Mouse (Mus musculus) adrenal gland, adult 8-10 months (tissue): ENCODE data around the gene Rpl10a. TPM values are rescaled to one million over a fixed set of nuclear protein-coding genes. Genes with fewer than 3 reads are reported as not detected.
"Not testable (repeated sequence)": the region's sequence is repeated elsewhere in the genome, so short reads cannot be mapped to it uniquely, and the experiment has no call there.

Experiments used
- DNase-seq: peaks from one replicate; pipeline ENCODE4 v3.0.0; 2022
- total RNA-seq, 4 experiments: library from RNA; stranded (reverse); gene quantifications; 2 replicates each; pipeline ENCODE4 v1.2.4; 2022

Gene Rpl10a
- total RNA-seq, 4 experiments from 2014 or later, result 742 to 804 (median 775) TPM

DNA sequence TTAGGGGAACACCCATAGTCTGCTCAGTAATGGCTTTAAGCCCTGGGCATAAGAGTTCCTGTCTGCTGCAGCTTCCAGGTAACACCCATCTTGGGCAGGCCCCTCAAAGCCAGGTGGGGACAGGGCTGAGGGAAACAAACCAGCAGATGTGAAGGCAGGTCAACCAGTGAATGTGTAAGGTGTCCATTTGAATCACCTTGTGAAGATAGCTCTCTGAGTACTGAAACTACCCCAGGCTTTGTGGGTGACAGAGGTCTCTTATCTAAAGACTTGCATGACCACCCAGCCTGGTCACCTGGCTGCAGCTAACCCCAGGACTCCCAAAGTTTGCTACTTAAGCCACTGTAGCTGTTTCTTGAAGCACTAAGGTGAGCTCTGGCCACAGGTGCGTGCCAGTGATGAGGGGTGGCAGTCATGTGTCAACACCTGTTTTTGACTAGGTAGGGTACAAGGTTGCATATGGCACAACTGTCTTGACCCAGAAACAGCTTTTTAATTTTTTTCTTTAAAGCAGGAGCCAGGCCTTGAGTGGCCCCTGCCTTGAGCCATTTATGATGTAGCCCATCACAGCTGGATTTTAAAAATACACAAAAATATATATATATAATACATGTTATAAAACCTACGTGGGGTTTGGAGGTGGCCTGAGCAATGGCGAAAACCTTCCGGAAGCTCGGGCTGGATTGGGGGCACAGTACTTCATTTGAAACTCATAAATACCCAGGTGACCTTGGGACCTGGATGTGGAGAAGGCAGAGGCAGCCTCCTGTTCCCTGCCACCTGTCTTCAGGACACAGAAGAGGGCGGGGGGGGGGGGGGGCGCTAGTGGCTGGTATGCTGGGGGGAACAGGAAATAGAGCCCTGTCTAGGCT is 3.2 kb downstream of the Rpl10a start:
- DNase-seq, result no peak

DNA sequence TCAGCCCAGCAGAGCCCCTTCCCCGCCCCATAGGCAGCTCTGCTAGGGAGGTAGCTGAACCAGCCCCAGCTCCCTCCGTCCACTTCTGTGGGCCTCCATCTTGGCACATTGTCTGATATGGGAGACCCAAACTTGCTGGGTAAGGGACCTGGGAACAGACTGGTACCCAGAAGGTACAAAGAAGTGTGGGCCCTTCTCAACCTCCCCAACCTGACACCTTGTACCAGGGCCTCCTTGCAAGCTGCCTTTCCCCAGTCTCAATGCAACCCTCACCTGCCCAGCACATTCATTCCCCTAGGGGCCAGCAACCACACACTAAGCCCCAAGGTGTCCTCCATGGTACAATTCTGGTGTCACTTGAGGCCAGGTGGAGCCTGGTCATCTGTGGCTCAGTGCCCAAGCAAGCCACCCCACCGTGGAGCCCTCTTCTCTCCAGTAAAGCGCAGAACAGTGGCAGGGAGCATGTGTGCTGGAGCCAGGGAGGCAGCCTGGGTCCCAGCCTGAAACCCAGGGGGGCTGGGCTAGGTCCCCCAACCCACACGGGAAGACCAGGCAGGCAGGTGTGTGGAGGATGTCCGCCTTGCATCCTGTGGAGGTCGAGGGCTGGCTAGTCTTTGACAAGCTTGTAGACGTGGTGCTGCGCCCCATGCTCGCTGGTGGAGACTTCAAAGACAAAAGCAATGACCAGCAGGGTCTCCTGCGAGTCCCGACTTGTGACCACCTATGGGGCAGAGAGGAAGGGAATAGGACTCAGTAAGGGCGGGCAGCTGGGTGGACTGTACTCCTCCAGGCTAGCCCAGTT is 4.0 kb downstream of the Rpl10a start:
- DNase-seq, result no peak

DNA sequence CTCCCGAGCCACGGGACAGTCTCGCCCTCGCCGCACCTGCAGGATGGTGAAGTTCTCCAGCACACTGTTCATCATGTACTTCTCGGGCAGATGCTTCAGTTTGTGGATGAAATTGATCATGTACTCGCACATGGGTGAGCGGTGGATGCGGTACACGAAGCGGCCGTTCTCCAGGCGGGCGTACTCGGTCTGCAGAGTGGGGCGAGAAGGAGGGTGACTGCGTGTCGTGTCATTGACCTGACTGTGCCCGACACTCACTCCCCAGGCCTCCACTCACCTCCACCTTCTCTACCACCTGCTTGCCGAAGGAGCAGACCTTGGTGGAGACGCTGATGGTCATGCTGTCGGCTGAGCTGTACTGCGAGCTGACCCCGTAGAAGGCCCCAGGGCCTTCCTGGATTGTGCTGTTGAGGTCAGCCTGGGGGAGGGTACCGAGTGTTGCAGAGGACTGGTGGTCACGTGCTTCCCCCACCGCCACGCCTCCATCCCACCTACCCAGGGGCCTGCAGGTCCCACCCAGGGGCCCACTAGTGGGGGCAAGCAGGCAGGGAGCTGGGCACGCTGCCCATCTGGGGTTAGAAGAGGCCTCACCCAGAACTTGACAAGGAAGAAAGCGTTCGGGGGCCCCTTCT is 4.8 kb downstream of the Rpl10a start:
- no peak for DNase-seq

DNA sequence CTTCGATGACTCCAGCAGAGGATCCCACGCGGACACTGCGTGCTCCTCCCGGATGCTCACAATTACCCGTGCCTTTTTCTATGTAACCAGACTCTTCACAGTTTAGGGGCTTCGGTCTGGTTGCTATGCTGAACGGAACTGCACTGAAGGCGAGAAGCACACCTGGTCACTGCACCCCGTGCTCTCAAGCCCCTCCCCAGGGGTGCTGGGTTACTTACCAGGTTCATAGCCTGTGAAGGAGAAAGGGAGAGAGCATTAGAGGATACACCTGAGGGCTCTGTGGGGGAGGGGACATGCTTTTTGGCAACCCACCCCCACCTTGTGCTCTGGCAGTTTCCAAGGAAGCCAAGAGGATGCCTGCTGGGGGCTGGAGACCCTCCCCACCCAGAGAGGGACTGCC is 7.0 kb downstream of the Rpl10a start:
- no peak for DNase-seq

DNA sequence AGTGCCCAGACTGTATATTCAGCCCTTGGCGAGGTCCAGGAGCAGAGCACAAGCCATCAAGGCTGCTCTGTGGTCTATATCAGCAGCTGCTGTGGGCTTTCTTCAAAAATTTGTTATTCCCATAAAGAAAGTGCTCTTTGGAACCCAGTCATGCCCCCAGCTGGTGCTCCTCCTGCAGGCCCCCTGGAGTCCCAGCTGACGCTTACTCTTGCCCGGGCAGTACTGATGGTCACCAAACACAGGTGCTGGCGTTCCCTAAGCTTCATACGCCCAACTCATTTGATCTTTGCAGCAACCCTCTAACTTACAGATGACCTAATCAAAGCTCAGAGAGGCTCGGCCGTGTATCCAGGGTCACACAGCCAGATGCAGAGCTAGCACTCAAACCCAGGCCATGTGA is 9.3 kb downstream of the Rpl10a start:
- no peak for DNase-seq

DNA sequence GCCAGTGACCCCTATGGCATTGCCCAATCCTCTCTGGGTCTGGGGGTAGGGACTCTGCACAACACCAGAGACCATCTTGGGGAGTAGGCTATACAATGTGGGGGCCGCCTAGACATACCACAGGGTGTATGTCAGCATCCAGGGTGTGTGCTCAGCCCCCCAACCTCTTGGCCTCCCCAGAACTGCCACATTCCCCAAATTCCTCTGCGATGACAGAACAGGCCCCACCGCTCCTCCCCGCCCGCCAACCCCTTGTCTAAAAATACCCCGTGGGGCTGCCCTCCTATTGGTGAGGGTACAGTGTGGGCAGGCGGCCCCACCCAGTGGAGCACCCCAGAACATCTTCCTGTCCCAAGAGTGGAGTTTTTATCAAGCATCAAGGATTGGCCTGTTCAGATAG is 12.3 kb downstream of the Rpl10a start:
- no peak for DNase-seq

DNA sequence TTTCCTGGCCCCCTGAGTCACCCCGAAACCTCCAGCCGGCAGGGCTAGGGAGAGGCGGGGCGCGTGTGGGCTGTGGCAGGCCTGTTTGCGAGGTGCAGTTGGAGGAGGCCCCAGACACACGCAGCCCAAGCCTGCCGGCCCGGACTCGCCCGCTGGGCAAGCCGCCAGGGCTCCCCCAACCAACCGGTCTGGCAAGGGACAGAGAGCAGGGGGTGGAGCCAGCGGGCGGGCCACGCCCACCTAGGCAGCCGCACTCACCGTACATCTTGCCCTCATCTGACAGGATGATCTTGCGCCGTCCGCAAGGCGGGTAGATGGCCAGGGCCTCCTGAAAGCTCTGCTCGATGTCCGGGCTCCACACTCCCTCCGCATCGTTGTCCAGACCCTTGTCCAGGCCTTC is 12.8 kb downstream of the Rpl10a start:
- DNase-seq, result peak; percentile 71

DNA sequence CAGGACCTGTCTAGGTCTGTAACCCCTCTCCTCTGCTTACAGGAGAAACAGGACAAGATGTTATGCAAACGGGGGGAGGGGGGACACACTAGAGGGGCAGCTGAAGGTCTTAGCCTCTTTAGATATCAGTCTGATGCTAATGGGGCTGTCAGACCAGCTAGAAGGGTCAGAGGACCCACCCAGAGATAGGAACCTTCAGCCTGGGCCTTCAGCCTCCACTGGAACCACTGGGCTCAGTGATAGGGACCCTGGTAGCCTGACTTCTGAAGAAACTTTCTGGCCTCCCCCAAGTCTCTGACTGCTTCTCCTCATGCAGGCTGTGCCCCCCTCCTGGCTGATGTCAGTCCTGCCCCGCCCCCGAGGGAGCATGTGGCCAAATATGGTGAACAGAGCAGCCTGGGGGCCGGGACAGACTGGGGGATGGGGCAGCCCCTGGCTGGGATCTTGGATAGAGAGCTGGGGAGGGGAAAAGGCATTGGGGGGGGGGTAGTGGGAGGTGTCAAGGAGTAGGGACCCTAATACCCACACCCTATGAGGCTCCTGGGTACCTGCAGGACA is 15.9 kb downstream of the Rpl10a start:
- no peak for DNase-seq

DNA sequence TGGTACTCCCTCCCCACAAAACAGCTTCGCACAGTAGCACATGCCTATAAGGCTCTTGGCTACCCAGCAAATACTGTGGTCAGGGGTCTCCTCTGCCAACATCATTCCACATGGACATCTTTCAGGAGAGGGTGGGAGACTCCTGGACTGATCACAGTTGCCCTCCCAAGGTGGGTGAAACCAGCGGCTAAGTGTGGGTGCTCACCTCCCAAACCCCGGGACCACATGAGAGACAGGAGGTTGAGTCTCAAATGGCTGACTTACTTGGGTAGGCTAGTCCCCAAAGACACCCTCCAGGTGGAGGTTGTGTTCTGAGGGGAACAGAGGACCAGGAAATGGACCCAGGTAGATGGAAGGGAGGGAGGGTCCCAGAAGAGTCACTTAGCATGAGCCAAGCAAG is 16.4 kb downstream of the Rpl10a start:
- DNase-seq, result no peak

DNA sequence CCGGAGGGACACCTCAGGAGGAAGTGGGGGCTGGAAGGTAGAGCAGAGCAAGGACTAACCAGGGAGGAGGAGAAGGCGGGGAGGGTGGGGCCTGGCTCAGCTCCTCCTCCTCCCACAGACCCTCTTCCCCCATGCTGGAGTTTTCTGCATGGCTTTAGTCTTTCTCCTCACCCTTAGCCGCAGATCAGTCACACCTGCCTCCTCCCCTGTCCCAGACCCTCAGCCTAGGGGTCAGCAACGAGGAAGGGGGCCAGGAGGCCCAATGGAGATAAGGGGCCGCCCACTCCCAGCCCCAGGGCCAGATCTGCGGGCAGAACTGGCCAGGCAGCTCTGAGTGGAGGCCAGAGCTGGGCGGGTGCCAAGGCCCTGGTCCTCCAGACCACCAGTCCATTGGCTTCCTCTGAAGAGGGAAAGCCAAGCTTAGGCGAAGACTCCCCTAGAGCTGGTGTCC is 17.0 kb downstream of the Rpl10a start:
- DNase-seq, result no peak

DNA sequence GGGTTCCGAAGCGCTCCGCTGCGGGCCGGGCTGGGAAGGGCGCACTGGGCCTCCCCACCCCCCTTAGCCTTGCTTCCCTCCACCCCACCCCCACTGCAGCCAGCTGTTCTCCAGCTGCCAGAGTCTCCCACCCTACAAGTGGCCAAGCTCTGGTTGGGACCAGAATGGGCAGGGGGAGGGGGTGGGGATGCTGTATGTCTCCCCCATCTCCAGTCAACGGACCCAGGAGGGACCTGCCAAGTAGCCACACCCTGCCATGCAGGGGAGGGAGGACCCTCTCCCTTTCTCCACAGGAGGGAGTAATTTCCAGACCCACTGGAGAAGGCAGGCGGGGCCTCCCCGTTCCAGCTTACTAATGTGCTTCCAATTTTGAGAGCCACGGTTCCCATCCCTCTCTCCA is 17.6 kb downstream of the Rpl10a start:
- no peak for DNase-seq

DNA sequence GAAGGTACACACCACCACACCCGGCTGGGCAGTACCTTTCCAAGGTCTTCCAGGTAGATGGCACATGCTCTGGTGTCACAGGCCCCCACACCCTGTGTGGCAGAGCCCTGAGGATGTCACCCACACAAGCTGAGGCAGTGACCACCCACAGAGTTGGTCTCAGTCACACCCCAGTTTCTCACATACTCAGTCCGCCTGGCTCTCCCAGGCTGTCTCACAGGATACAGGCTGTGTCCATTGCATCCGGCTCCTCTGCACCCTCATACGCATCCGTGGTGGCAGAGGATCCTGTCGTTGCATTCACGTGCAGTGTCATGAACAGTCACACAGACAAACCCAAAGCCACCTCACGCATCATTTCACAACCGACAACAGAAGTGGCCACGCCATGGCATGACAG is 19.1 kb downstream of the Rpl10a start:
- DNase-seq, result no peak

DNA sequence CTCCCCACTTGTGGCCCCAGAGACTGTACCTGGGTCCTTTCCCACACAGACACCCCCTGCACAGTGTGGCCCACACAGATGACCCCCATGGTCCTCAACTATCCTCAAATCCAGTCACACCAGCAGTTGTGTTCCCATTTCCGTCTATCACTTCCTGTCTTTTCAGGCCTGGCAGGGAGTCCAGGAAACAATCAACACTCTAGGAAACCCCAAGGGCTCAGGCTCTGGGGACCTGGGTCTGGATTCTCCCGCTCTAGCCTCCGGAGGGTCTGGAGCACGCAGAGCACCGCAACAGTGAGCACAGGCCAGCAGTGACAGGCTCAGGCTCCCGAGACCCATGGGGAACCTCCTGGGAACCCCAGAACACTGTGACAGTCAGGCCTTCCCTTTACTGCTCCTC is 19.9 kb downstream of the Rpl10a start:
- DNase-seq, result no peak

DNA sequence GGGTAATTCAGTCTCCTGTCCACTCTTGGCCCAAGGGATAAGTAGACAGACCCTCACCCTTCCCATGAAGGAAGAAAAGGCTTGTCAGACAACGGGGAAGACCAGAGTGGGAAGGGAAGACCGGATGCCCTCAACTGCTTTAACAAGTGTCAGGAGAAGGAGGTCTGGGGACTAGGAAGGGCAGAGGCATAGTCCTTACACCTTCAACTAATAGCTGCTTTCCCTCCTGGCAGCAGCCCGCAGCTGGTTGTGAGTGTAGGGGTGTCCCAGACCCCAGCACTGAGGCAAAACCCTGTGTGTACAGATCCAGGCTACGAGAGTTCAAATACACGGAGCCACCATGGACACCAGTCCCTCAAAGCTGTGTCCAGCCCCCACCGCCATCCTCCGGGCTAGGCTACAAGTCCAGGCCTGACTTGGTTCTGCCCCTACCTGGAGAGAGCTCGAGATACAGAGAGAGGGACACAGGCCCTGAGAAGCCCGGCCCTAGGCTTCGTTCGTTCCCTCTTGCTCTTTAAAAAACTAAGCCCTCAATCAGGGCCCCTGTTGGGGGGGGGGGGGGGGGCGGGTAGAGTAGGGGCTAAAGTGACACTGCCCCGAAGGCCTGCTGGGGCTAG is 21.1 kb downstream of the Rpl10a start:
- DNase-seq, result no peak

DNA sequence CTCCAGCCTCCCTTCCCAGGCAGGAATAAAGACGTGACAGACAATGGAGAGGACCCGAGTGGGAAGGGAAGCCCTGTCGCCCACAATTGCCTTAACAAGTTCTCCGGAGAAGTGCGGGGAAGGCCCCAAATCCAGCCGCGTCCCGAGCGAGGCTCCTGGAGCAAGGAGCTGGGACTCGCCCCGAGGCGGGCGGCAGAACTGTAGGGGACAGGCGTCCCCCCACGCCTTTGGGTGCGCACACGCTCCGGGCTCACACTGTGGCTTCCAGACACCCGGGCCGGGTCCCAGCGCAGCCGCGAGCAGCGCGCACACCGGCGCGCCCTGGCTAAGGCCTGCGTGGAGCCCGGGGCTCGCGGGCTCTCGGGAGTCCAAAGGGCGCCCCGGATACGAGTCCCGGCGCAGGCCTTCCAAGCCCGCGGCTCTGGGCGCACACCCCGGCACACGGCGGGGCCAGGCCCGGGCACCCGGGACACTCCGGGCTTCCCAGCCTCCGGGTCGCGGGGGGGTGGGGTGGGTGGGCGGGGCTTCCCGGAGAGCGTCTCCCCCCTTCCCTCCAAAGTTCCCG is 21.7 kb downstream of the Rpl10a start:
- DNase-seq, result no peak

DNA sequence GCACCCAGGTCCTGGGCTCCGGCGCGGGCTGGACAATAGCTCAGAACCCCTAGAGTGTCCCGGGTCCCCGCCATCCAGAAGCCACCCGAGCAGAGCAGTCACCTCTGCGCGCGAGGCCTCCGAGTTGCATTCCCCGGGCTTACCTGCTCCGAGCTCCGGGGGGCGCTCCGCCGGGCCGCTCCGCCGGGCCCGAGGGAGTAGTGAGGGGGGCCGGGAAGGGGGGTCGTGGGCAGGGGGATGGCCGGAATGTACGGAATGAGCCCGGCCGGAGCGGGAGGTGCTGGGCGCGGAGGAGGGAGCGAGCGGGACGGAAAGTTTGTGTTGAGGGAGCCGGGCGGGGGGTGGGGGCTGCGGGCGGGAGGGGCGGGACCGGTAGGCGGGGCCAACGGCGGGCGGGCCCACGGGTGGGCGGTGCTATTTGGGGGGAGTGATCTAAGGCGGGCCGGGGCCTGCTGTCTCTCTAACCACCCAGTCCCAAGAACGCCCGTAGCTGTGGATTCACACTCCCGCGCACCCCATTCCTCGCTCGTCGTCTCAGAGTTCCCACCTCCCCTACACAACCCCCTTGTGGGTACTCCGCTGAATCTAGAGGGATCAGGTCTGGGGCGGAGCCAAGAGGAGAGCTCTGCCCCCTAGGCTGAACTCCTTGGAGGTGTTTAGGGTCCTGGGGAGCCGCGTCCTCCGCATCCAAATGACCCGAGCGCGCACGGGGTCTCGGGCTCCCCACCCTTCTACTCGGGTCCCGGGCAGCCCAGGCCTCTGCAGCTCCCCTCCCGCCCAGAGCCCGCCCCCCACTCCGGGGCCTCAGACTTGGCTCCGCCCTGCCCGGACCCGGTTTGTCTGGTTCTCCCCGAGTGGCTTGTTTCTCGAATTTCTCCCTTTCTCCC is 22.4 kb downstream of the Rpl10a start, which contains the start of gene Tead3:
Gene Tead3 (minus strand): TSS at position 352 of the 887 bp plus-strand sequence.
- peak; percentile 62 for DNase-seq

DNA sequence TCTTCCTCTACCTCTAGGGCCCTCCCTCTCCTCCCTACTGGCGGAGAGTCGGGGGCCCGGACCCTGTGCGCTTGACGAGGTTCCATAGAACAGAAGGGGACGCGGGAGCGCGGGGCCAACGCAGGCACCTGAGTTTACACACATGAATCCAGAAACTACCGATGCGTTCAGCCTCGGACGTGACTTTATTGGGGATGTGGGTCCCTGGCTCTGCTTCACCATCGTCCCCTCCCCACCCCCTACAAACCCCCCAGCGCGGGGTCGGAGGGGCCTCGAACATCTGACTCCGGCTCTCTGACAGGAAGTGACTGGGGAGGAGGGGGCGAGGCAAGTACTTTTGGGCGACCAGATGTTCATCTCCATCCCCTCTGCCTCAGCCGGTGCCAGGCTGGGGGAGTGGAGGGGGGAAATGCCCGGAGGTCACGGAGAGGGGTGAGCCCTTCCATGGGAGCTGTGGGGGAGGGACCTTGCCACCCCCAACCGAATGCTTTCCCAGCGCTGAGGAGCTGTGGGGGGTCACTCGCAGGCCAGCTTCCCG is 23.2 kb downstream of the Rpl10a start:
- DNase-seq, result no peak

DNA sequence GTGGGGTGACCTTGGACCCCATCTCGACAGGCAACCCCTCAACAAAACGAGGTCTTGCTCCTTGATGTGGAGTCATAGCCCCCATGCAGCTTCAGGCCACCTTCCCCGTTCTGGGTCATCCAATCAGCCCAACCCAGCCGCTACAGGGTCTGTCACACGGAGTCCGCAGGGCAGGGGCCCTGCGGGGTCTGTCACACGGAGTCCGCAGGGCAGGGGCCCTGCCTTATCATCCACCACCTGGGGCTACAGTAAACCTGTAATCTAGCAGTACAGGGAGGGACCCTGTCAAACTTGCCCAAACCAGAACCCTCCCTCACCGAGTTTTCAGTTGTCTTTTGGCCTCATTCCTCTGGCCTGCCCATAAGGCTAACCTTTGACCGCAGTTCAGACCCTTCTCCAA is 23.7 kb downstream of the Rpl10a start:
- DNase-seq, result no peak

DNA sequence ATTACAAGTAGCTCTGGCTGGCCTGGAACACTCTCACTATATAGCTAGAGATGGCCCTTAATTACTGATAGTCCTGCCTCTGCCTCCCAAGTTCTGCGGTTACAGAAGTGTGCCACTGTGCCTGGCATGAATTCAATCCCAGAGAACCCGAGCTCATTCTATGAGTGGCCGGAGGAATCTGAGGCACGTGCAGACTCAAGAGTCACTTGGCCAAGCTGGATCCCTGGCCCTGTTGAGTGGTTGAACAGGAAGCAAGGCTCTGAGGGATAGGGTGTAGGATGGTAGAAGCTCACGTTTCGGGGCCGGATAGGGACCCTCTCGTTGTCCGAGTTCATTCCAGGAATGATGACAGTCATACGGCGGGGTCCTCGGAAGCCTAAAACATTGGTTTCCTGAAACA is 27.6 kb downstream of the Rpl10a start:
- DNase-seq, result no peak

DNA sequence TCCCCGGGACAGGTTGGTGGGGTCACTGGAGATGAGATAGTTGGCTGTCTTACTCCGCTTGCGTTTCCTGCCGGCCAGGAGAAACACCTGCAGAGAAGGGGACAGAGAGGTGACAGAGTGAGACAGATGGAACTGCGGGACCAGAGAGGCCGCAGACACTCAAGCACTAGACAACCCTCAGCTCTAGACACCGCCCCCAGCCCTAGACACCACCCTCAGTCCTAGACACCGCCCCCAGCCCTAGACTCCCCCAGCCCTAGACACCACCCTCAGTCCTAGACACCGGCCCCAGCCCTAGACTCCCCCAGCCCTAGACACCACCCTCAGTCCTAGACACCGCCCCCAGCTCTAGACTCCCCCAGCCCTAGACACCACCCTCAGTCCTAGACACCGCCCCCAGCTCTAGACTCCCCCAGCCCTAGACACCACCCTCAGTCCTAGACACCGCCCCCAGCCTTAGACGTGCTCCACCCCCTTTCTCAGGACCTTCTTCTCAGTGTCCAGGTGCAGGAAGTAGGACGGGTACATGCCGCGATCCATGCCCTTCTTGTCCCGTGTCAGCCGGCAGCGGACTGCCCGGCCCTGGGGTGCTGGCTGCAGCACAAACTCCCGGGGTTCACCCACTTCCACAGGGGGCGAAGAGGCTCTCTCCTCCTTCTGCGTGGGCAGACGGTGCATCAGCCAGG is 30.4 kb downstream of the Rpl10a start:
- DNase-seq, result not testable (repeated sequence)
